Mouse (Mus musculus) urinary bladder, postnatal 36 days (tissue): ENCODE measurements at regions not wholly inside any gene's neighbourhood (a gene's known extent, or its start where the extent isn't known, plus 50 kb on each side); places are given as distances from the start of the nearest gene placed in this dataset.
"Not testable (repeated sequence)": the region's sequence is repeated elsewhere in the genome, so short reads cannot be mapped to it uniquely, and the experiment has no call there.

ENCODE experiments used
- DNase-seq, 2 experiments: peaks; one replicate each; pipeline ENCODE4 v3.0.0; 2022; ENCODE audit warnings: low spot score in 2 of 2, mixed read lengths in 1 of 2

DNA sequence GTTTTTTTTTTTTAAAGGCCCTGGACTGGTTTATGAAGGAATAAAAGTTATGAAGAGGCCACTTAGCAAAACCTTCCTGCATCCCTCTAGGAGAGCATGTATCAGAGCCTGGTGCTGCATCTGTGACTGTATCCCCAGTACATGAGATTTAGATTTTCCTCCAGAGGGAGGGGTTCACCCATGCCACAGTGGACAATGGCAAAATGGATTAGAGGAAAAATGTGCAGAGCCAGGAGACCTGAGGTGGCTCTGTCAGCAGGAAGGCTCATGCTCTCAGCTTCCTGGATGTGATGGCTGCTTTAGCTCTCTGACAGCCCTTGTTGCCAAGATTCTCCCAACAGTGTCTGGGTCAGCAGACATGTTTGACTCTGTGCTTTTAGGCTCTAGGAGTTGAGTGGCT, 298.2 kb downstream of the Eipr1 start:
- DNase-seq: no peak

DNA sequence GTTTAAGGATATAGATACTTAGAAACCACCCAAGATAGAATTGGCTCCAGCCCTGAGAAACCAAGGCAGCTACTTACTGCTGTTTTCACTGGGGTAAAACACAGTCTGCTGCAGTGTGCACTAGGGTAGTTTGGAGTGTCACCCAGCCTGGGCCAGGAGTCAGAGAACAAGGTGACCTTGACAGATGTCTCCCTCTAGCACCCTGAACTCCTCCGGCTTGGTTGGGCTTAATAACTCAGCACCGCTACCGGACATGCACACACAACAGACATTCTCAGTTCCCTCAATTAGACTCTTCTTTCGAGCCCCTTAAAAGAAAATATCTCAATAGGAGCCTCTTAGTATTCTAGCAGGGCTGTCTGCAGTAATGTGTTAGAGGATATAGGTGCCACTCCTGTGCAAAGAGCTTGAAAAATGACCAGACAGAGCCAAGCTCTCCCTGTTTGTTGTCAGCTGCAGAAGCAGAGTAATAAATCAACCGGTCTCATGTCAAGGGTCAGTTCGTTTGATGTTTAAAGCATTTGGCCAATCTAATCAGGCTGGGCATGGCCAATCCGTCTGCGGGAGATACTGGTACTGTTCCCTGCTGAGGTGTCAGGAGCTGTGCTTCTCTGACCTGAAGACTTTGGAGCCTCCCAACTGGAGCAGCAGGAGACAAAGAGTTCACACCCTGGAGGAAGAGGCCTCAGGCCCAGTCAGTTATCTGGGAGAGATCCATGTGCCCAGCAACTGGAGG, 299.1 kb downstream of the Eipr1 start:
- DNase-seq: no peak

DNA sequence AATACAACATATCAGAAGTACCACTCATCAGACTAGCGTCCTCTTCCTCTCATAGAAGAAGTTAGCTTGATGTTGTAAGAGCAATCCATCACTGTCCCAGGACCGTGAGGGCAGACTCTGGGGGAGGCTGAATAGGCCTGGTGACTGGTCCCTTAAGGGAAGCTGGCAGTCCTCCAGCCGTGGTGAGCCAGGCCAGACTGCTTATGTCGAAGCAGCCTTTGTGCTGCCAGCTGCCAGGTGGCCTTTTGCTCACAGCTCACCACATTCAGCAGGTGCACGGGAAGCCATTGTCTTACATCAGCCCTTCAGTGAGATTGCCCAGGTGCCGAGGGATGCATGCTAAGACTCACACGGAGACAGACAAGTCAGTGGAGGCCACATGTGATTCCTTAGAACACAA, 302.8 kb downstream of the Eipr1 start:
- DNase-seq: no peak

DNA sequence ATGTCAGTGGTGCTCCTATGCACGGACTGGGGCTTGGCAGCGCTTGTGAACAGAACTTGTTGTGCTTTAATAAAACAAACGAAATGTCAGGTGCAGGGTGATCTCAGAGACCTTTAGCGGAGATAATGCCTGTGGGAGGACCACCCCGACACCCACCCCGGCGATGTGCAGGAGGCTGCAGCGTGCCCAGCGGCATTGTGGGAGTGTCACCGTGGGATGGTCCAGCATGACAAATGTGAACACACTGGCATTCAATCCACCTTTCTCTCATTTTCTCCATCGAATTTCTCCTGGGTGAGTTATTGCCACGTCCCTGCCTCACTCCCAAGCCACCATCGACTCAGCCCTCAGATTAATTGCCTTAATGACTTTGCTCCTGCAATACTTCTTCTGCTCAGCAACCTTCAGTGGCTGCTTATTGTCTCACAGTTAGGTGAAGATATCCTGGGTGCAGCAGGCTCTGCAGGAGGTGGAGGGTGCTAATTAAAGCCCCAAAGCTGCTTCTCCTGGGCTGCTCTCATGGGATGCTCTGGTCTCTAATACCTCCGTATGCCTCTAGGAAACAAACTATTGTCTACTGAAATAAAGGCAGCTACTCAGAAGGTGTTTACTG, 310.5 kb downstream of the Eipr1 start:
- DNase-seq: no peak

DNA sequence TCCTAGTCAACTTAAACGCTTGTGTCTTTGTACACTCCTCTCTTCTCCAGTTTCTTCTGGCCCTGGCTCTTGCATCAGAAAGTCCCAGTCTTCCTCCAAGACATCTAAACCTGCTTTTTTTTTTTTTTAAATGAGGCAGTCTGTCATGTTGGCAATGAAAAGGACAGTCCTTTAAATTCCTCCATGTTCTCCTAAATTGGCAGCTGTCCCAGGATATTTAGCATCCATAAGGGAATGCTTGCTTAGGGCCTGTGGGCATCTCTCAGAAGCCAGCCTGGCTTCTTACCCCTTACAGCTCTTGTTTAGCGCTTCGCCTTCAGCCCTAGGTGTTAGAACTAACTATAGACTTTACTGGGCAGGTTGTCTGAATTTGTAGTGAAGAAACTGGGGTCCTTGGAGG, 311.2 kb downstream of the Eipr1 start:
- no peak for DNase-seq

DNA sequence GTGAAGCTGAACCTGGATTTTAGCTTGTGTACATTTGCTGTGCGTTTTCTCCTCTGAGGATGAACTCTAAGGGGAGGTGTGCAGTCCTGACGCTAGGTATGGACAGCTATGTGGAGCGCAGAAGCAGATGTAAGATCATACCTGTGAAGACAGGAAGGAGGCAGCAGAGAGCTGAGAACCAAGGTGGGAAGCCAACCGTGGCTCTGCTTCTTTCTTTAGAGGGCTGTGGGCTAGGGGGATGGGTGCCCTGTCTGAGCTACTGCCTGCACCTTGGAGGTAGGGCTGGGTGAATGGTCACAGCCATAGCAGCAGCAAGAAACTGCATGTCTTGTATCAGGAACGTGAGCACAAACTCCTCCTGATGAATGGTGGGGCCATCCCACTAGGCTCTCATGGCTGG, 316.6 kb downstream of the Eipr1 start:
- DNase-seq: no peak

DNA sequence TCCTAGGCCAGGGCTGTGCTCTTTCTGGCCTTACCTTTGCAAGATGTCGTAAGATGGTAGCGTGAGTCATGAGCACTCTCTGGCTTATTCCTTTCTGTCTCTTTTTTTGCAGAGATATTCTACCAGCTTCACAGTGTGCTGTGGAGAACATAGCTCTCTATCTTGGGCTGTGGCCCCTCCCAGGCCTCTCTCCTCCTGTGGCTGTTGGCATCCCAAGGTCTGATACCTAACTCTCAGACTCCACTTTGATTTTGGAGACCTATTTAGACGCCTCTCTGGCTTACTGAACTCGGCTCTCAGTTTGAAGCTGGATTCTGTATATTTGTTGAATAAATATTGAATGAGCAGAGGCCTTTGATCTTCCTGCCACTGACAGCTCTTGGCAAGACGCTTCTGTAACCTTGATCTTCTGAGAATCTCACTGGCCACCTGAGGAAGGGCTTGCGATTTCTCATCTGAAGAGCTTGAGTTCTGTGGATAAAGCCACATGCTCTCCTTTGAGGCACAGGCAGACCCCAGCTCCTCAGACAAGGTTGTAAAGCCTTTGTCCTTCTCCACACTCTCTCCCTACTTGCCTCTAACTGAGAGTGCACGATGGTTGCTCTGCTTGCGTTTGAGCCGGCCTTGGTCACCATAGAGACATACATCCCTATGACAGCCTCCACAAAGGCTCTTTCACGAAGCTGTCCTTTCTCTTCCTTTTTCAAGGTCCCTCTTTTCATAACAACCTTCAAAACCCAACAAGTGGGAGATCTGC, 323.7 kb downstream of the Eipr1 start:
- no peak for DNase-seq

DNA sequence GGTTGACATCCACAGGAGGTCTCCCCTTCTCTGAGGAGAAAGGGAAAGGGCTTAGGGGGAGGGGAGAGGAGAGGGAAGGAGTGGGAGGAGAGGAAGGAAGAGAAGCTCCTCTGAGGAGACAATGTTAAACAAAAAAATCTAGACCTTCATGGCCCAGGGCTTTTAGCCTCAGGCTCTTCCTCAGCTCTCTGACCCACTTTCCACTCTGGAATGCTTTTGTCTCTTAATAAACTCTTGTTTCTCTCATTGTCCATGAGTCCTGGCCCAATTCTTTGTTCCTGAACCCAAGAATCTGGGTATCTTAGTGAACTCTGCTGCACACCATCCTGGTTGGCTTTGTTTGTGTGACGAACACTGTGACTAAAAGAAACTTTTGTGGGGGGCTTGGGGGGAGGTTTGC, 325.0 kb downstream of the Eipr1 start:
- no peak for DNase-seq

DNA sequence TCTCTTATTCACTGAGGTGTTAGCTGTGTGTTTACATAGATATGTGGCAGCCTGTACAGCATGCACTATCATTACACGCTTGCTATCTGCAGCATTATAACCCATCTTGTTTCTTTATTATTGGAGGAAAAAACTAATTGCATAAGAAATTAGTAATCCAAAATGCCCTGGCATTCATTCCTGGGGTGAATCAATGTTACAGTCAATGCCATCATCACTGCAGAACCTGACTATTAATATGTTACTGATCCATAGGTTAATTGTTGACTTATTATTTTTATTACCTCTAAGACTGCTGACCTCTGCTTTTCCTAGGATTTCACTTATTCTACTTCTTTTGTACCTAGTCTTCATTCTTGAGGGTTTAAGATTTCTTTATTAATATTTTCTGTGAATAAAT, 327.4 kb downstream of the Eipr1 start:
- no peak for DNase-seq

DNA sequence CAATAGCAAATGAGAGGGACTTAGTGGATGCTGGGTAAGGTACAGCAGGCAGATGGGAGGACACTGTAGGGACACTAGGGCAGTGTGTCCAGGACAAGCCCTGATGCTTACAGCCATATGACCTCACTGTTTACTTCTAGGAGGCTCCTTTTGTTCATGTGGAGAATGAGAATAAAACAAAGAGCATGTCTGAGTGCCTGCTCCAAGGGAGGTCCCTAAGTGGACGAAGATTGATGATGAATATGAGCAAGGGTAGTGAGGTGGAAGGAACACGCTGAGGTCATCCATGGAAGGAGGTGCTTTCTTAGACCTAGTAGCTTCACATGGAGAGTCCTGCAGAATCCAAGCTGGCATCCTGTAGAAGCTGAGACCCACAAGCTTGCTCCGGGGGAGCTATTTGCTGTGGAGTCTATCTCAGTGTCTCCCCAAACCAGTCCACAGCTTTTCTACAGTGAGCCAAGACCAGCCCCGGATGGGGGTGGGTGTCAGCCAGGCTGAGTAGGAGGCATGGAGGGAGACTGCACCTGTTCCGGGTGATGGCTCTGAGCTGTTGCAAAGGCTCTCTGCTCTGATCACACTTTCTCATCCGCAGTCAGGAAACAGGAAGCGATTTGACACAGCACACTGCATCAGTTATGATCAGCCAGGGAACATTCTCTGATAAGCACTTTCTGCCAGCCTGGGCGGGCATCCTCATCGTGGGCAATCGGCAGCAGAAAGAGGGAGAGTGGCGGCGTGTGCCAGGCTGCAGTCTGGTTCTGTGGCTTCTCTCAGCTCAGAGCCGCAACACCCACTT, 332.0 kb downstream of the Eipr1 start:
- DNase-seq: no peak

DNA sequence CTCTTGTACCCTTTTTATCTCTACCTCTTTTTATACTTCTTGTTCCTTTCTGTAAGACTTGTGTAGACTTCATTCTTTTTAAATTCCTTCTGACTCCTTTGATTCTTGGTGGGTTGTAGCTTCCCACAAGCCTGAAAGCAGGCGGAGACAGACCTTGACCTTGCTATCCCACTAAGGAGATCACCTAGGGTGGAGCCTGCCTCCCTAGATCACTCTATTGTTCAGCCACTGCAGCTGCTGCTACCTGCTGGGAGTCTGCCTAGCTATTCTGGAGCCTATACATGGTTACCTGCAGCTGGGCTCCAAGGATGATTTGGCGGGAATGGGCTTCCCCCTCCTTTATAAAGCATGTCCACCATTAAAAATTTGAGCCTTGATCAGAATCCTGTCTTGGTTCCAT, 335.6 kb downstream of the Eipr1 start:
- DNase-seq: not testable (repeated sequence)

DNA sequence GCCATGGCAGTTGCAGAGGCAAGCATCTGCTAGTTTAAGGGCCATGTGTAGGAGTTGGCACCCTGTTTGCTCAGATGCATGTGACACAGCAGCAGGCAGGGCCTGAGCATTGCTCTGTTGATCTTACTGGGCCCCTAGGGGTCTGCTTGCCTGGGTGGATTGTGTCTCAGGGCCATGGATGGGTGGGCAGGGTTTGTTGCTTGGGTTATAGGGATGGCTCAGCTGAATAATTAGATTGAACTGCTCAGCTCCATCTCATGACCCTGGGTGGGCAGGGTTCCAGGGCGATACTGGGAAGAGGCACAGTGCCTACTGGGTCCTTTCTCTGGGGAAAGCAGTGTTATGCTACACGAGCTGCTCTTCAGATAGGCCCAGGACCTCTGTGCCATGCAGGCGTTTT, 338.0 kb downstream of the Eipr1 start:
- DNase-seq: no peak

DNA sequence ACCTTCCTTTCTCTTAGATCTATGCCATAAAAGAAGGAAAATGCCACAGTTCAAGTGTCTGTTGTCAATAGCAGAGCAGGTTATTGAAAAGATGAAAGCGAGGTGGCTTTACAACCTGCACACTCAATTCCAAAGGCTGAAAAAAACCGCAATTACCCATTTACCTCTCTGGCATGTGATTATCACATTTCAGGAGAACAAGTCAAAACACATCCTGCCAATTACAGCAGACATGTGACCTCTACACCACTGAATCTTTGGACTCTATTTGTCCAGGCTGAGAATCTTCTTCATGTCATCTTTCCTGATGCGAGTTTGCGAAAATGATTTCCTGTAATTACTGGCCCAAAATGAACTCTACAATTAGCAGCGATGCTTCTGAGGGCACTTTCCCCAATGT, 338.8 kb downstream of the Eipr1 start:
- no peak for DNase-seq

DNA sequence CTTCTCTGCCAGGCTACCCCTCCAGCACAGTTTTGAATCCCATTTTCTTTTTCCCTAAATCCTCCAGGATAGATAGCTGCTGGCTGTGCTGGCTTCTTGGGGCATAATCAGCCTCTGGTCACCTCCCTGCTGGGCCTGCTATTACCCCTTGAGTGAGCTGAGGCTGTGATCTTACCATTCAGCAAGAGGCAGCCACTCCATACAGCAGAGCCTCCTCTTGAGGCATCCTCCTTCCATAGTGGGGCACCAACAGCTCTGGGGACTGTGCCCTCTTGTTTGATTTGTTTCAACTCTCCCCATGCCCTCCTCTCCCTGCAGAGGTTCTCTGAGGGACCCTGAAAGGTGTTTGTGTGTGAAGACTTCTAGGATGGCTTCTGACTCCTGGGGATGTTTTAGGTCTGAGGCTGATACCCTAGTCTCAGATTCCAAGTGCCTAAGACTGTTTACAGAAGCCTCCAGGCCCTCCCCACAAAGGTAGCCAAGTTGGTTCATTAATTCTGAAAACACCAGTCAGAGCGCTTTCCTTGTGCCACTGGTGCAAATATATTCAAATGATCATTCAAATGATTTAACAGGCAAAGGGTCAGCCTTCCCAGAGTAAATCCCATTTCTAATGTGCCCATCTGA, 343.9 kb downstream of the Eipr1 start:
- DNase-seq: no peak

DNA sequence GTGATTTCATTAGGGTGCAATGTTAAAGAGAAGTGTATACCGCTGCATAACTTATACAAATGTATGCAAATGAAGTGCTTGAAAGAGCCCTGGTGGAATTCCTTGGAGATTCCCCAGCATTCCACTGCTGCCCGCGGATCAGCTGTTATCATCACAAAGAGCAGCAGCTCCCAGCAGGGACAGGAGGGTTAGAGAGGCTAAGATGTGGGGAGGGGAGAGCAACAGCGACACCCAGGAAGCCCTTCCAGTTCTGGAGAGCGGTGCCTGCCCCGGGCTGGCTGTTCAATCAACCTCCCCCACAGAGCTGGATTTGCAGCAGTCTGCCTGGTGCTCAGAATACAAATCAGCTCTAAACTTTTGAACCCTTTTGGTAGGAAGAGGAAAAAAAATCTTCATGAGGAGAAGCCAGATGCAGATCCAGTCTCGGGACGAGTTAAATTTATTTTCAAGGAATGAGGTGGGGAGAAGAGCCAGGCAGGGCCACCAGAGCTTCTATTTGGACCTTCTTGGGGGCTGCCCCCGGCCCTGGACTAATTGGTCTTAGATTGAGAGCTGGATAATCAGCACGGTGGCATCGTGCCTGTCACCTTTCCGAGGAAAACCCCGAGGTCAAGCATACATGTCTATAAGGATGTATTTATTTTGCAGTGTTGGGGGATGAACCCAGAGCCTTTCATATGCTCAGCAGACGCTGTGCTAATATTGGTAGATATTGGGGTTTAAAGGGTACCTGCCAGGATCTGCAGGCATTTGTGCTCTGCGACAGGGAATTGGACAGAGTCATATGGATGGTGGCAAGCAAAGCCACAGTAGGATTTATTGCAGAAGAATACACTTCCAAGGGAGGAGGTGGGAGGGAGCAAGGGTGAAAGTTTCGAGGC, 344.7 kb downstream of the Eipr1 start:
- DNase-seq: no peak

DNA sequence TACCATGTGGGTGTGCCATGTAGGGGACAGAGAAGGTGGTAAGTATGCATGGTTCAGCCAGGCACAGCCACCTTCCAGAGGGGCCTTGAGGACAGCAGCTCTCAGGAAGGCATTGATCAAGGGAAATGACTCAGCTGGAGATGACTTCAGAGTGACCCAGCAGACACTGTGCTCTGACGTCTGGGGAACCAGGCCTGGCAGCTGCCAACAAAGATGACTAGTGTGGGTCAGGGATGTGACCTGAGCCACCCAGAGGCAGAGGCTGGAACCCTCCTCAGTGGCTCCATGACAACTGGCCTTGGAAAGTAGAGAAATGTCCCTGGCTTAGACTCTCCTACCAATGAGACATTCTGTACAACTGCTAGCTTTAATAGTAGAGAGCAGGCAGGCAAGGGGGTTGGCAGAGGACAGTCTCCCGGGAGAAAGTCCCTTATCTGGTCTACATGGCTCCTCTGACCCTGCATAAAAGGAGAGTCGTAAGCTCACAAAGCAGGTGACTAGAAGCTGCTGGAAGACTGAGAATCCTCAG, 348.5 kb downstream of the Eipr1 start:
- DNase-seq: no peak

DNA sequence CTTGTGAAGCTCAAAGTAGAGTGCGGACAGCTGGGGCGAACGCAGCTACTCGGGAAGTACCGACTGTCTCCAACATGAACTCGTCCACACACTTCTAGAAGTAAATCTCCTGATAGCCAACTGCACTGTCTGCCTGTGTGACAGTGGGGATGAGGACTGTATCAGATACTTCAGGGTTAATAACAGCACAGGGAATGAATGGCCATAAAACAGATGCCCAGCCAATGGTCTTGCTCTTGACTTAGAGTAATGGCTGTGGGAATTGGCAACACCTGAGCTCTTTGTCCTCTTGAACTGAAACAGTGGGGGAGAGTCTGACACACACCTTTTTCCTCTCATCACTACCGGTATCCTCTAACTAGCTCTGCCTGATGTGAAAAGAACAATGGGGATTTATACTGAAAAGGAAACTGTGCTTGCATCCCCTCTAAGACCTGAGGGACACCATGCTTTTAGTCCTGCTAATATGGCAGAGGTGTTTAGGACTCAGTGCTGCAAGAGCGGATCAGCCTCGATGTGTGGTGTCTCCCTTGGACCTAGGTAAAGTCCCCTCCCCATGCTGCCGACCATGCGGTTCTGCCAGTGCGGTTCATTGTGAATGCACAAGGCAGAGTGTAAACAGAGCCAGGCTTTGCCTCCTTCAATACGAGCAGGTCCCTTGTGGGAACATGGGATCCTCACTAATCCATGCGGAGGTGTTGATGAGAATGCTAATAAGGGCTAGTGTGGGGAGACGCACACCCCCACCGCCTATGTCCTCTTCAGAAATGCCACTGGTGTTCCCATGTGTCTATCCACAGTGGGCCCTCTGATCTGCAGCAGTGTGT, 355.5 kb downstream of the Eipr1 start:
- DNase-seq: no peak

DNA sequence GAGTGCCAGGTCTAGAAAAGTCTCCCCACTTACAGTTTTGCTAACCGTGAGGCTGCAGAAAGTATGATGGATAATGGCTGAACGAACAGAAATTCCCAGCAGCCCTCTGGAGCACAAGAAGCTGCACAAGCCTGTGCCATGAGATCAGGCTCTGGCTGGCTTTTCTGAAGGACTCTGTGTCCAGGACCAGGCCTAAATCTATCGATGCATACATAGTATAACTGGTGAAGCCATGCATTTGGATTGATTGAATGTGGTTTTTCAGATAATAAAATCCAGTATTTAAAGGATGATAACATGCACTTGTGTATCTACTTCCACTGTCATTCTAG, 356.1 kb downstream of the Eipr1 start:
- DNase-seq: no peak

DNA sequence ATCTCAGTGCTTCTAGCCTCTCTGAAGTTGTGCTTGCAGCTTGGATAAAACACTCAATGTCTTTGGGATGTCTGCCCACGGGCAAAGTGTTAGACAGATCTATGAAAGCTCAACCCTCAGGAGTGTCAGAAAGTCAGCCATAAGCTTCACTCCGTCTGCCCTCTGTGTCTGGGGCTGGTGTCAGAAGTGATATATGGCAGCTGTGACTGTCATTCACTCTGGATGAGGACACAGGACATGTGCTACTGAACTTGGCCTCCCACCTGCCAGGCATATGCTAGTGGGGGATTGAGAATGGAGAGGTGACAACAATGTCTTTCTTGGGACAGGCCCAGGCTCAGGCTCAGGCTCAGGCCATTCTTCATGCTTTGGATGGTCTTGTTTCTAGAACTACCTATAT, 366.7 kb downstream of the Eipr1 start:
- no peak for DNase-seq

DNA sequence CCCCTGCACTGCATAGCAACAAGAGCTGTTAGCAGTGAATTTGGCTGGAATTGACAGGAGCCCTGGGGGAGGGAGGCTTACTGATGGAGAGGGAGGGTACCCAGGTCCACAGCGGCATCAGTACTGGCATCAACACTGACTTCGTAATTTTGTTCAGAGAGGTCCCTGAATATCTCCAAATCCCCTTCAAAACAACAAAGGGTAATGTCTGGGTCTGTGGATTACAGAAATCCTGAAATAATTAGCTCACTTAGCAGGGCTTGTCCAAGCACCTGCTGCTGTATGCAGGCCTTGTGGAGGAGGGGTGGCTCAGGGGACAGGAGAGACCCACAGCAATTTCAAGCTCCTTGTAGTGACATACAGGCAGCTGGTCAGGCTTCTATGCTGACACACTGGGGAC, 369.6 kb downstream of the Eipr1 start:
- no peak for DNase-seq
